16 mouse cellular contexts compared by ENCODE assay signal in genomic region chr7:34595307-34595565, GRCm38 (mm10).
DNase-seq lines count a peak whose midpoint lies in the region; ATAC-seq lines count a peak whose summit lies in the region.
"Had no signal": no experiment of that assay in that cellular context is flagged by ENCODE, and none has a peak within 500 bp of the region (broad histone marks: within the 10 kb centered on the region; RNA-seq: fewer than 3 reads in every experiment).

No protein-coding gene starts in this region.

- no peak overlapping the region for H3K4me3 ChIP-seq in forebrain, embryonic 12.5 days (replicated peaks)
- no peak overlapping the region for H3K4me3 ChIP-seq in forebrain, embryonic 14.5 days (ENCODE audit: low read depth, low read length)
- no peak overlapping the region for H3K4me3 ChIP-seq in kidney, embryonic 16.5 days (ENCODE audit: low read length)
- H3K4me3 ChIP-seq in hindbrain, embryonic 15.5 days = no peak overlapping the region
- H3K4me3 ChIP-seq in midbrain, embryonic 15.5 days = no peak overlapping the region

- no peak overlapping the region for H3K4me2 ChIP-seq in forebrain, embryonic 12.5 days
- H3K4me2 ChIP-seq in forebrain, embryonic 14.5 days (ENCODE audit: low read length) = no peak overlapping the region
- H3K4me2 ChIP-seq in kidney, embryonic 16.5 days (replicated peaks; ENCODE audit: low read depth, low read length) = no peak overlapping the region
- H3K4me2 ChIP-seq in hindbrain, embryonic 15.5 days = no peak overlapping the region
- no peak overlapping the region for H3K4me2 ChIP-seq in midbrain, embryonic 15.5 days

- no peak for DNase-seq in forebrain, embryonic 14.5 days (ENCODE audit: low spot score)
- DNase-seq in kidney, postnatal 10 days = no peak
- DNase-seq in MN1 (ENCODE audit: low spot score) = no peak
- DNase-seq: cerebellum, adult 2 months; kidney, adult 18-20 months; liver, postnatal 0 days; lung, postnatal 36 days; right cerebral cortex, adult 18-20 months; thymus, adult 2 months had no signal

- WGBS in forebrain, embryonic 12.5 days = 63% methylated on average over 4 of the region's 4 CpGs
- WGBS in forebrain, embryonic 14.5 days = 62% methylated on average over 4 of the region's 4 CpGs
- WGBS in kidney, embryonic 16.5 days = 22% methylated on average over 4 of the region's 4 CpGs
- WGBS in hindbrain, embryonic 15.5 days = 72% methylated on average over 4 of the region's 4 CpGs
- 77% methylated on average over 4 of the region's 4 CpGs for WGBS in midbrain, embryonic 15.5 days

- peaks cover 4% of the 10 kb centered on the region for H3K27me3 ChIP-seq in forebrain, embryonic 12.5 days
- no peaks in the 10 kb centered on the region for H3K27me3 ChIP-seq in forebrain, embryonic 14.5 days (replicated peaks; ENCODE audit: control insufficient read depth, insufficient read depth, low read length)
- no peaks in the 10 kb centered on the region for H3K27me3 ChIP-seq in kidney, embryonic 16.5 days (ENCODE audit: insufficient read depth, low read length)
- H3K27me3 ChIP-seq in hindbrain, embryonic 15.5 days = no peaks in the 10 kb centered on the region
- no peaks in the 10 kb centered on the region for H3K27me3 ChIP-seq in midbrain, embryonic 15.5 days (replicated peaks)
- H3K27me3 ChIP-seq: heart, embryonic 13.5 days; limb, embryonic 15.5 days had no signal

- ATAC-seq in forebrain, embryonic 12.5 days (ENCODE audit: low FRiP score) = no peak
- ATAC-seq in forebrain, embryonic 14.5 days = no peak
- ATAC-seq in kidney, embryonic 16.5 days (ENCODE audit: low FRiP score, low TSS enrichment) = peak; percentile 10; the same call in 1 of the 2 replicates
- ATAC-seq in hindbrain, embryonic 15.5 days (ENCODE audit: low FRiP score, low read depth) = 0 out of 2 replicates have a peak, but pooled peaks have one; percentile 9
- no peak for ATAC-seq in midbrain, embryonic 15.5 days (replicated peaks)
- no peak for ATAC-seq in cerebellum, adult (ENCODE audit: insufficient number of reproducible peaks, low FRiP score, low TSS enrichment)
- ATAC-seq: liver, postnatal 0 days had no signal

- peak overlapping the region; percentile 75 for H3K27ac ChIP-seq in forebrain, embryonic 12.5 days
- H3K27ac ChIP-seq in forebrain, embryonic 14.5 days (ENCODE audit: low read depth, low read length) = no peak overlapping the region
- peak overlapping the region; percentile 74 for H3K27ac ChIP-seq in kidney, embryonic 16.5 days (ENCODE audit: low read length)
- H3K27ac ChIP-seq in hindbrain, embryonic 15.5 days (replicated peaks) = no peak overlapping the region
- H3K27ac ChIP-seq in midbrain, embryonic 15.5 days = peak overlapping the region; percentile 65

- no peak overlapping the region for H3K9ac ChIP-seq in forebrain, embryonic 12.5 days
- H3K9ac ChIP-seq in forebrain, embryonic 14.5 days (ENCODE audit: low read length) = no peak overlapping the region
- H3K9ac ChIP-seq in kidney, embryonic 16.5 days (replicated peaks; ENCODE audit: low read length) = no peak overlapping the region
- no peak overlapping the region for H3K9ac ChIP-seq in hindbrain, embryonic 15.5 days
- H3K9ac ChIP-seq in midbrain, embryonic 15.5 days = no peak overlapping the region
- H3K9ac ChIP-seq: liver, postnatal 0 days had no signal

- no peaks in the 10 kb centered on the region for H3K9me3 ChIP-seq in forebrain, embryonic 12.5 days
- H3K9me3 ChIP-seq in forebrain, embryonic 14.5 days (replicated peaks; ENCODE audit: control insufficient read depth, low read length) = no peaks in the 10 kb centered on the region
- no peaks in the 10 kb centered on the region for H3K9me3 ChIP-seq in kidney, embryonic 16.5 days (ENCODE audit: low read length)
- no peaks in the 10 kb centered on the region for H3K9me3 ChIP-seq in hindbrain, embryonic 15.5 days
- H3K9me3 ChIP-seq in midbrain, embryonic 15.5 days = no peaks in the 10 kb centered on the region
- H3K9me3 ChIP-seq: heart, embryonic 13.5 days; limb, embryonic 15.5 days had no signal

- no peaks in the 10 kb centered on the region for H3K36me3 ChIP-seq in forebrain, embryonic 12.5 days (replicated peaks)
- H3K36me3 ChIP-seq in forebrain, embryonic 14.5 days (ENCODE audit: control insufficient read depth, insufficient read depth, low read length) = no peaks in the 10 kb centered on the region
- H3K36me3 ChIP-seq in kidney, embryonic 16.5 days (ENCODE audit: insufficient read depth, low read length) = no peaks in the 10 kb centered on the region
- H3K36me3 ChIP-seq in hindbrain, embryonic 15.5 days = no peaks in the 10 kb centered on the region
- H3K36me3 ChIP-seq in midbrain, embryonic 15.5 days (replicated peaks) = no peaks in the 10 kb centered on the region
- H3K36me3 ChIP-seq: heart, embryonic 13.5 days; limb, embryonic 15.5 days had no signal

- H3K4me1 ChIP-seq in forebrain, embryonic 12.5 days = peaks cover 26% of the 10 kb centered on the region
- H3K4me1 ChIP-seq in forebrain, embryonic 14.5 days (ENCODE audit: control insufficient read depth, insufficient read depth, low read length) = peaks cover 13% of the 10 kb centered on the region
- H3K4me1 ChIP-seq in kidney, embryonic 16.5 days (ENCODE audit: insufficient read depth, low read length) = peaks cover 58% of the 10 kb centered on the region
- H3K4me1 ChIP-seq in hindbrain, embryonic 15.5 days (replicated peaks) = peaks cover 22% of the 10 kb centered on the region
- peaks cover 25% of the 10 kb centered on the region for H3K4me1 ChIP-seq in midbrain, embryonic 15.5 days

Comparison
In these comparisons a context has a peak if more than half of its experiments do, and no peak if none do; other contexts are left out.
1. H3K27ac ChIP-seq: peak in forebrain, embryonic 12.5 days (single experiment), kidney, embryonic 16.5 days (single experiment) and midbrain, embryonic 15.5 days (single experiment); none in forebrain, embryonic 14.5 days (single experiment) and hindbrain, embryonic 15.5 days (single experiment).
2. ATAC-seq: peak in kidney, embryonic 16.5 days (single experiment) and hindbrain, embryonic 15.5 days (single experiment); none in forebrain, embryonic 12.5 days (single experiment), forebrain, embryonic 14.5 days (single experiment), midbrain, embryonic 15.5 days (single experiment) and cerebellum, adult (single experiment).